Mouse (Mus musculus): ENCODE data around the gene Myo6. TPM values are rescaled to one million over a fixed set of nuclear protein-coding genes. Genes with fewer than 3 reads are reported as not detected.
A peak's percentile ranks its signal among the peaks of the same experiment; 100 is the strongest.

Myo6 gene
- polyA plus RNA-seq, 1 experiment from 2014 or later: 16.1 TPM

DNA sequence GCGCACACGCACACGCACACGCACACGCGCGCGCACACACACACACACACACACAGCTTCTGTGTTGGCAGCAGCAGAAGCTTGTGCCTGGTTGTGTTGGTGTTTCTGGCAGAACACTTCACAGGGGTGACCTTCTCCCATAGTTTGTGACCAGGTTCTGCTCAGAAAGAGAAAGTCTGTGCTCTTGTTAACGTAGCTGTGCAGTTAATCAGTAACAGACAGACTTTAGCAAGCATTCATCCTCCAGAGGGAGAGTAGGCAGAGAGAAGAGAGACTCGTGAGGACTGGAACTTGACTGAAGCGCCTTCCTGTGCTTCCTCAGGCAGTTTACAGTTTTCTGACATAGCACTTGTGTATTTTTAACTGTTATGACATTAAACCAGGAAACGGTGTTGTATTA lies 45.3 kb downstream of the Myo6 start:
- Histone ChIP-seq H3K4me2 (ENCODE audit: low read depth) (no peak overlapping the region), H3K4me1 (ENCODE audit: control insufficient read depth, insufficient read depth, low read length) (0 out of 2 replicates have a peak, but pooled peaks cover 3% of the 10 kb centered on the region), H3K27ac (ENCODE audit: low read depth, low read length) (no peak overlapping the region), H3K9ac (ENCODE audit: low read length) (no peak overlapping the region), H3K4me3 (ENCODE audit: low read depth, low read length) (no peak overlapping the region), H3K9me3 (ENCODE audit: control insufficient read depth, low read length) (no peaks in the 10 kb centered on the region), H3K36me3 (ENCODE audit: control insufficient read depth, insufficient read depth, low read length) (no peaks in the 10 kb centered on the region), H3K27me3 (ENCODE audit: control insufficient read depth, insufficient read depth, low read length) (no peaks in the 10 kb centered on the region)
- ATAC-seq (ENCODE audit: insufficient read depth, low FRiP score, low TSS enrichment) (no peak), DNase-seq (ENCODE audit: low spot score) (no peak)
- WGBS: 77% methylated on average over 12 of the region's 12 CpGs

DNA sequence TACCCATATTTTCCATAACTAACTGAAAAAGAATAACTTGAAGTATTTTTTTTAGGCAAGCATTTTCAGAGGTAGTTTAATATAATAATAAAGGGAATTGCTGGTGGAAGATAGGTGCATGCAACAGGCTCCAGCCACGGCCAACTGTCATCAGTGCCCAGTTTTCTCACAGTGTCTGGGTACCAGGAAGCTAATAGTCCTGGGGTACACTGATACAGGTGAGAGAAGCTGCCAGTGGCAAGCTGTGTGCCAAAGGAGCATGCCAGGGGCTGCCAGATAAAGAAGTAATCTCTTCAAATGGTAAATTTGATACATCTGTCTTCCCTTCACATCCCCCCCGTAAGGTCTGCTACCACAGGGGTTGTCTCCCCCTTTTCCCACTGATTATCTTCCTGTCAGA lies 48.6 kb downstream of the Myo6 start:
- Histone ChIP-seq H3K4me2 (ENCODE audit: low read depth) (no peak overlapping the region), H3K9ac (ENCODE audit: low read length) (no peak overlapping the region), H3K4me3 (ENCODE audit: low read depth, low read length) (no peak overlapping the region), H3K27ac (ENCODE audit: low read depth, low read length) (no peak overlapping the region), H3K9me3 (ENCODE audit: control insufficient read depth, low read length) (no peaks in the 10 kb centered on the region), H3K27me3 (ENCODE audit: control insufficient read depth, insufficient read depth, low read length) (no peaks in the 10 kb centered on the region), H3K4me1 (ENCODE audit: control insufficient read depth, insufficient read depth, low read length) (0 out of 2 replicates have a peak, but pooled peaks cover 3% of the 10 kb centered on the region), H3K36me3 (ENCODE audit: control insufficient read depth, insufficient read depth, low read length) (no peaks in the 10 kb centered on the region)
- no peak for ATAC-seq (ENCODE audit: insufficient read depth, low FRiP score, low TSS enrichment)
- no peak for DNase-seq (ENCODE audit: low spot score)
- 91% methylated on average over 2 of the region's 2 CpGs for WGBS

DNA sequence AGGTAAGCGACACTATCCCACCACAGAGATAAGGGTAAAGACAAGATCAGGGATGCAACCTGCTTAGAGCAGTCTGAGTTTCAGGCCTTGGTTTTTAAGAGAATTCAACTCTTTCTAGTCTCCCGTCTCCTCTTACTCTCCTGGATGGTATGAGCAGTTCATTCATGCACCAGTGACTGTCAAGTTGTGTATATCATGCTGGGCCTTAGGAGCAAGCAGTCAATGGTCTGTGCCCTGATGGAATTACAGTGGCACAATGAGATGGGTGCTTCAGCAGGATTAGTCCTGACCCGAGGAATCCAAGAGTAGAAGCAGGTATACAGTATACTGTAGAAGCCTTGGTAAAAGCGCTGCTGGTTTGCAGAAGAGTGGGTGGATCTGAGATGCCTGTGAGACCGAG lies 50.7 kb downstream of the Myo6 start:
- no peaks in the 10 kb centered on the region for H3K4me1 ChIP-seq (ENCODE audit: control insufficient read depth, insufficient read depth, low read length)
- H3K9ac ChIP-seq (ENCODE audit: low read length): no peak overlapping the region
- no peak for ATAC-seq (ENCODE audit: insufficient read depth, low FRiP score, low TSS enrichment)
- H3K36me3 ChIP-seq (ENCODE audit: control insufficient read depth, insufficient read depth, low read length): no peaks in the 10 kb centered on the region
- no peaks in the 10 kb centered on the region for H3K9me3 ChIP-seq (ENCODE audit: control insufficient read depth, low read length)
- H3K4me2 ChIP-seq (ENCODE audit: low read depth): no peak overlapping the region
- H3K27me3 ChIP-seq (ENCODE audit: control insufficient read depth, insufficient read depth, low read length): no peaks in the 10 kb centered on the region
- no peak overlapping the region for H3K27ac ChIP-seq (ENCODE audit: low read depth, low read length)
- WGBS: 89% methylated on average over 5 of the region's 5 CpGs
- no peak for DNase-seq (ENCODE audit: low spot score)
- no peak overlapping the region for H3K4me3 ChIP-seq (ENCODE audit: low read depth, low read length)

DNA sequence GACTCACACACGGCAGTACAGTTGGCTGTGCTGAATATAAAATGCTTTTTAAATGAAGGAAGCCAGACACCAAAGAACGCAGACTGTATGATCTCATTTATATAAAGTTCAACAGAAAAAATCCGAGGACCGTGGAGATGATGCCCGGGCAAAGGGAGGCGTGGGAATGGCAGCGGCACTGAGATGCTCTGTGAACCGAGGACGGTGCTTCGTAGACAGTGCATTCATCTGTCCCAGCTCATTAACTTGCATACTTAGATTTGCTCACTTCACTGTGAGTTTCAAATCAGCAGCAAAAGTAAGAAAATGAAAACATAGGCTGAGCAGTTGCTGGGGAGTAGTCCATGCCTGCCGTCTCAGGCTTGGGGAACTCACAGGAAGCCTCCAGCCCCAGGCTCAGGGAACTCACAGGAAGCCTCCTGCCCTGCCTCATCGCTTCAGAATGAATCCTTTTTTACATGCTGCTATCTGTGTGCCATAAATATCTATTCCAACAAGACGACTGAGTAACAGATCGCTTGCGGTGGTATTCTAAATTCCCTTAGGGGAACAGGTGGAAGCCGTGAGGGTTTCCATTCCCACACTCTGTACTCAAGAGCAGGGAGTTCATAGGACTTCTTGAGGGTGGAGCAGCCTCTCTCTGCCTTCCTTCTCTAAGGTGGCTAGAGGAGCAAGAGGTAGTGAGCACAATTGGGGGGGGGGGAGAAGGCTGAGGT lies 52.1 kb downstream of the Myo6 start:
- no peaks in the 10 kb centered on the region for H3K9me3 ChIP-seq (ENCODE audit: control insufficient read depth, low read length)
- no peak overlapping the region for H3K4me2 ChIP-seq (ENCODE audit: low read depth)
- H3K4me3 ChIP-seq (ENCODE audit: low read depth, low read length): no peak overlapping the region
- H3K27me3 ChIP-seq (ENCODE audit: control insufficient read depth, insufficient read depth, low read length): no peaks in the 10 kb centered on the region
- no peak for ATAC-seq (ENCODE audit: insufficient read depth, low FRiP score, low TSS enrichment)
- WGBS: 75% methylated on average over 16 of the region's 16 CpGs
- no peaks in the 10 kb centered on the region for H3K4me1 ChIP-seq (ENCODE audit: control insufficient read depth, insufficient read depth, low read length)
- no peak overlapping the region for H3K27ac ChIP-seq (ENCODE audit: low read depth, low read length)
- no peak overlapping the region for H3K9ac ChIP-seq (ENCODE audit: low read length)
- no peaks in the 10 kb centered on the region for H3K36me3 ChIP-seq (ENCODE audit: control insufficient read depth, insufficient read depth, low read length)
- DNase-seq (ENCODE audit: low spot score): no peak

DNA sequence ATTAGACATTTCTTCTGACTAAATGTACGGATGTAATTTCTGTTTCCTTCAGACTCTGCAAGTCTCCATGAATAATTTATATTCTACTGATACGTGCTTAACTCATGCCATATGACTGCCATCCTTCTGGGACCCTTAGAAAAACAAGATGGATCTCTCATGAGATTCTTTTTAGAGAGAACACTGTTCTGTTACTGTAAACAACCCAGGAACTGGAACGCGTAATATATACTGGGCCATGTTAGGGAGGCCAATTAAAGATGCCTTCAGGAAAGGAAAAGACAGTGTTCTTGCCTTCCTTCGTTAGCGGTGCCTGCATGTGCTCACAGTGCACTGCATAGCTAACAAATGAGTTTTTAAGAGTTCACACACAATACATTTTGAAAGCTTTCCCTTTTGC lies 53.9 kb downstream of the Myo6 start:
- no peak overlapping the region for H3K4me3 ChIP-seq (ENCODE audit: low read depth, low read length)
- 75% methylated on average over 6 of the region's 6 CpGs for WGBS
- no peaks in the 10 kb centered on the region for H3K27me3 ChIP-seq (ENCODE audit: control insufficient read depth, insufficient read depth, low read length)
- ATAC-seq (ENCODE audit: insufficient read depth, low FRiP score, low TSS enrichment): no peak
- H3K9me3 ChIP-seq (ENCODE audit: control insufficient read depth, low read length): no peaks in the 10 kb centered on the region
- DNase-seq (ENCODE audit: low spot score): no peak
- H3K4me1 ChIP-seq (ENCODE audit: control insufficient read depth, insufficient read depth, low read length): no peaks in the 10 kb centered on the region
- no peak overlapping the region for H3K9ac ChIP-seq (ENCODE audit: low read length)
- no peaks in the 10 kb centered on the region for H3K36me3 ChIP-seq (ENCODE audit: control insufficient read depth, insufficient read depth, low read length)
- H3K27ac ChIP-seq (ENCODE audit: low read depth, low read length): no peak overlapping the region
- H3K4me2 ChIP-seq (ENCODE audit: low read depth): no peak overlapping the region

- Histone ChIP-seq H3K4me2 (ENCODE audit: low read depth) (no peak overlapping the region), H3K9ac (ENCODE audit: low read length) (no peak overlapping the region), H3K27ac (ENCODE audit: low read depth, low read length) (no peak overlapping the region), H3K27me3 (ENCODE audit: control insufficient read depth, insufficient read depth, low read length) (no peaks in the 10 kb centered on the region), H3K4me3 (ENCODE audit: low read depth, low read length) (no peak overlapping the region), H3K4me1 (ENCODE audit: control insufficient read depth, insufficient read depth, low read length) (no peaks in the 10 kb centered on the region), H3K36me3 (ENCODE audit: control insufficient read depth, insufficient read depth, low read length) (no peaks in the 10 kb centered on the region), H3K9me3 (ENCODE audit: control insufficient read depth, low read length) (no peaks in the 10 kb centered on the region)
- ATAC-seq (ENCODE audit: insufficient read depth, low FRiP score, low TSS enrichment) (no peak), DNase-seq (ENCODE audit: low spot score) (no peak)
- WGBS: 87% methylated on average over 11 of the region's 11 CpGs
Observed at GRCm38 (mm10) chr9:80223989-80224635, 59.3 kb downstream of the Myo6 start.

GRCm38 (mm10) chr9:80226579-80227325 lies 61.9 kb downstream of the Myo6 start:
- Histone ChIP-seq H3K27me3 (ENCODE audit: control insufficient read depth, insufficient read depth, low read length) (no peaks in the 10 kb centered on the region), H3K9ac (ENCODE audit: low read length) (no peak overlapping the region), H3K4me3 (ENCODE audit: low read depth, low read length) (no peak overlapping the region), H3K9me3 (ENCODE audit: control insufficient read depth, low read length) (no peaks in the 10 kb centered on the region), H3K36me3 (ENCODE audit: control insufficient read depth, insufficient read depth, low read length) (no peaks in the 10 kb centered on the region), H3K4me1 (ENCODE audit: control insufficient read depth, insufficient read depth, low read length) (no peaks in the 10 kb centered on the region), H3K4me2 (ENCODE audit: low read depth) (no peak overlapping the region), H3K27ac (ENCODE audit: low read depth, low read length) (no peak overlapping the region)
- ATAC-seq (ENCODE audit: insufficient read depth, low FRiP score, low TSS enrichment): peak; percentile 56; the same call in 1 of the 2 replicates
- WGBS: 73% methylated on average over 5 of the region's 5 CpGs
- DNase-seq (ENCODE audit: low spot score): no peak

- DNase-seq (ENCODE audit: low spot score) (peak; percentile 29), ATAC-seq (ENCODE audit: insufficient read depth, low FRiP score, low TSS enrichment) (peak; percentile 95)
- WGBS: 33% methylated on average over 4 of the region's 4 CpGs
Observed at GRCm38 (mm10) chr9:80233831-80234455, 69.1 kb downstream of the Myo6 start.

More at GRCm38 (mm10) chr9:80233831-80234455, 69.1 kb downstream of the Myo6 start:
- Histone ChIP-seq H3K9ac (ENCODE audit: low read length) (no peak overlapping the region), H3K36me3 (ENCODE audit: control insufficient read depth, insufficient read depth, low read length) (no peaks in the 10 kb centered on the region), H3K4me2 (ENCODE audit: low read depth) (no peak overlapping the region), H3K4me3 (ENCODE audit: low read depth, low read length) (no peak overlapping the region), H3K27ac (ENCODE audit: low read depth, low read length) (no peak overlapping the region), H3K27me3 (ENCODE audit: control insufficient read depth, insufficient read depth, low read length) (no peaks in the 10 kb centered on the region), H3K4me1 (ENCODE audit: control insufficient read depth, insufficient read depth, low read length) (no peaks in the 10 kb centered on the region), H3K9me3 (ENCODE audit: control insufficient read depth, low read length) (no peaks in the 10 kb centered on the region)
